Mouse (Mus musculus) v-Abl transformed pro-B cells (cell line): ENCODE results near the gene Gpr89.

ENCODE experiments used
- in situ Hi-C, 2 experiments: fragments of 400-800 bp; cut with MboI; formaldehyde crosslinking; loops; one replicate each; pipeline ENCODE4 v1.15.1; 2025; ENCODE audit not compliant: unreplicated experiment in 2 of 2

Gene Gpr89

DNA sequence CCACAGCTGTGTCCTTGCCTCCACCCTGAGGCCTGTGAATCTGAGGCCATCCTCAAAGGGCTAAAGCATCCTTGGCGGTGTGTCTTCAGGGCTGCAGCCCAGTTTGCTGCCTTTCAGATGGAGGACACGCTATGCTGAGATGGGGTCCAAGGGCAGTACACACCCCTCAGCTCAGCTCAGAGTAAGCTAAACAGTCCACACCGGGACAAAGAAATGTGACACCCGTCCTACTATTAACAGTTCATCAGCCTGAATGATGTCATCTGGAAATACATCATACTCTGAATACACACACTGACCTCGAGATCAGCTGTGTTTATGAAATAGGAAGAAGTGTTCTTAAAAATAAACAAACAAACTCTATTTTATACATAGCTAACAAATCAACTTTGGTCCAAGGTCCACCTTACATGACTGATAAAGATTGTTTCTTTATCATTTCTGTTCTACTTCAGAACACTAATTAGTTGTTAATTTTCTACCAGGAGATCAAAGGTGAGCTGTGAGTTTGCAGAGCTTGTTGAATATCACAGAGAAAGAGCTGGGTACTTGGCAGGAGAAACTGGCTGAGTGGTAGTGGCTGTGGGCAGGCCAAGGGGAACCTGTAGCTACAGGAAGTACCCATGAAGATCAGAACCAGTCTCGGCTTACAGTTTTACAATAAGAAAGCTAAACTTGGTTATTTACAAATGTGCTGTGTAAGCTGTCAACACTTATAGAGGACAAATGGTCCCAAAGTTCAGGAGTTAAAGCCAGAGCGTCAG, 30.2 kb downstream of the Gpr89 start:
- in situ Hi-C loops, result loop anchor here in 1 of 2 experiments (25.0 kb wide), 1 partner anchor 338 kb away; the partner anchor contains the start of gene Hfe2

DNA sequence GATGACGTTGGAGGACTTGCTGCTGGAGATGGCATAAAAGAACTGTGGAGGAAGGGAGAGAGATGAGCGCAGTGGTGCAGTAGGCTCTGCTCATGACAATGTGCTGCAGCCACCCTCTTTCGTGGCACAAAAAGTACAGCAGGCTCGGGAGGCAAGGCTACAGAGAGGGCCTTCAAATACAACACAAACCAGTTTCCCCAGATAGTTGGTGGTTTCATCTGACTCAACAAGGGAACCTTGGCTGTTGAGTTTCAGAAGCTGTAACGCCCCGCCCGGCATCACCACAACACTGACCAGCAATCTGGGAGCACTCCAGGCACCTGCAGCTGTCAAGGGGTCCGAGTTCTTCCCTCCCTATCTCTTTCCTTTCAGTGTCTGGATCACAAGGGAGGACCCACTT, 32.6 kb downstream of the Gpr89 start:
- in situ Hi-C loops, result no loop called here

DNA sequence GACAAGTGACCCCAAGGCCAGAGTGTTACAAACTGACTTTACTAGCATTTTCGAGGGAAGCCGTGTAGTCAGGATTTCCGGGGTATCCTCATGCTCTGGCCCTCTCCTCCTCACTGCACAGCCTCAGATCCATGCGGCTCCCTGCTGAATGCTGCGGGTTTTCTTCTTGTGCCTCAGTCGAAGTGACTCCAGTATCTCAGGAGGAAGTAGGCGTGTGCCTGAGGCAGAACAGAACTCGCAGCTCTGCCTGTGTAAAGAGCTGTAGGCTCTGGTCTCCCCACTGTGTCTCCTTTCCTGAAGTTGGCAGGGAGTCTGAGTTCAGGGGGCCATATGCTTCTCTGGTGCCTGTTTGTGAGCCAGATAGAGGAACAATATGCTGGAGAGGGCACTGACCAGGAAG, 34.1 kb downstream of the Gpr89 start:
- in situ Hi-C loops, result no loop called here

DNA sequence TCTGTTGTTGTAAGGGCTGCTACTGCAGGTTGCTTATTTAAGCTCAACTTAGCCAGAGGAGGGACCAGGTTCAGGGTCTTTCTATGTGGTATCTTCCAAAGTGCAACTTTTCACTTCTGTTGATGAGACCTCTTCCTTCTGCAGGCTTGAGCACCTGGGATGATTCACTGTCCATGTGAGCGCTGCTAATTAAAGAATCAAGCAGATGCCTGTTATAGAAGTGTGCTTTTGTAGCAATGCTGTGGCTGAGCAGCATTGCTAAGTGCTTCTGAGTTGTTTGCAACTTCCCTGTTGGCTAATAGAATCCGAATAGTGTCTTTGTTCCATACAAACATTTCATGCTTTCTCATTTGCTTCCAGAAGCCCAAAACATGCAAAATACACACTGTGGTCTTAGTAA, 34.9 kb downstream of the Gpr89 start:
- in situ Hi-C loops, result no loop called here

DNA sequence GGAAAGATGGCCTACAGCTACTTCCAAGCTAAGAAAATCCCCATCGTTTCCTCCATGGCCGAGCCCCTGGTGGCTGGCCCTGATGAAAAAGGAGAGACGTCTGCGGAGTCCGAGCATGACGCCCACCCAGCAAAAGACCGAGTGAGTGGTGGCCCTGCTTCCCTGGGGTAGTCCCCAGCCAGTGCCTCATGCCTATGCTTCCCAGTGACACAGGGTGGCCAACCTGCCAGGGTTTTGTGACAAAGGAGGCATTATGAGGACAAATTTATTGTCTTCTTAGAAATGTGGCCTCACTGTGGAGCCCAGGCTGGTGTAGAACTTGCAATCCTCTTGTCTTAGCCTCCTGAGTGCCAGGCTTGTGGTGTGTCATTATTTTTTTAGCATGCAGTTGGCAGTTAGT, 36.1 kb downstream of the Gpr89 start:
- in situ Hi-C loops, result no loop called here

DNA sequence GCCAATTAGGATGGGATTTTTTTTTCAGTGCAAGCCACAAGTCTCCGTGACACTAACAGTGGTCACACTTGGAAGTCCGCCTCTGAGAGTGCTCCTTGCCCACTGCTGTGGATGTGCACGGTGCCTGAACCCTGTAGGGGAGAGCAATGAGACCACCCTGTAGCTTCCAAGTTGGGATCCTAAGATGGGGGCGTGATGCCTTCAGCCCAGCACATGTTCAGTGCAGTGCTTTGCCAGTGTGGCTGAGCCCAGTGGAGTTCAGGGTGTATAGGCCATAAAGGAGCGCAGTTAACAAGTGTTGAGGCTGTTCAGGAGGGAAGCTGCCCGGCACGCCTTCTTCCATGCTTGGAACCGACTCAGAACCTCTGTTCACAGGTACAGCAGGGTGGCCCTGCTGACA, 36.6 kb downstream of the Gpr89 start:
- in situ Hi-C loops, result no loop called here

DNA sequence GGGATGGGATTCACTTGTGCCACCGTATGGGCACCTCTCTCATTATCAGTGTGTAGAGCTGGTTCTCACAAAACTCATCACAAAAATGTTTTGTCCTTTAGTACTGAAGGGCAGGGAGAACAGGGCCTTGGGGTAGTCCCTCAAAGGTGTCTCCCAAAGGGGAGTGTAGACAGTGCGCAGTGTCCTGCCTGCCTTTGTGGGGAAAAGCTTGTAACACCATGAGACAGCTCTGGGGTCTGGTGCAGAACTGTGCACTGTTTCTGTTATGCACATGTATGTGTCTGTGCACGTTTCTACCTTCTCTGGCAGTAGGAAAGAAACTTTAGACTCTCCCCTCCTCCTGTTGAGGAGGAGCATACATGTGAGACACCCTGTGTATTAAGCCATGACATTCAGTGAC, 37.3 kb downstream of the Gpr89 start:
- in situ Hi-C loops, result no loop called here

DNA sequence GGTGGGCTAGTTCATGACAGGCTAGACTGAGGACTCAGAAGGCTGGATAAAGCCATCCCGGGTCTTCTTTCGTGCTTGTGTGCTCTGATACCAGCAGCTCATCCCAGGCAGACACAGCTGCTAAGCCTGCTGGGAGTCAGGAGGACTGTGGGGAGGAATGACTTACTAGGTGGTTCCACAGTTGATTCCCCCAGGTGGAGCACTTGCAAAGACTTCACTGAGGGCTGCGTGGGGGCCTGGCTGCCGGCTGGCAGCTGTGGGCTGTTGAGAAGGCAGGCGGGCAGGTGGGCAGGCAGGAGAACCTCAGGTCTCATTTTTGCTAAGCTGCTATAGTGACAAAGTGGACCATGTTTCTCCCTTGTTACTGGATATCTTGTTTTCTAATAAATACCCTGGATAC, 44.6 kb downstream of the Gpr89 start:
- in situ Hi-C loops, result no loop called here

DNA sequence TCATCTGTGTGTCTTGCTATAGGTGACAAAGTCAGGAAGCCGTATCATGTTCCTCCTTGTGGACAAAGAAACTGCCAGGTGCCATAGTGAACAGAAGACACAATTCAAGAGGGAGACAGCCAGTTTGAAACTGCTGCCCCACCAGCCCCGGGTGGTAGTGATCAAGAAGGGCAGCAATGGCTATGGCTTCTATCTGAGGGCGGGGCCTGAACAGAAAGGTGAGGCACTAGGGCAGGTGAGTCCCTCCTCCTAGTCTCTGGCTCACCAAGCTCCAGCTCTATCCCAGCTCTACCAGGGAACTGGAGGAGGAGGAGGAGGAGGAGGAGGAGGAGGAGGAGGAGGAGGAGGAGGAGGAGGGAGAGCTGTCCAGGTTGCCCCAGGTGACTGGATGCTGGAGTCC, 49.3 kb downstream of the Gpr89 start:
- in situ Hi-C loops, result no loop called here

DNA sequence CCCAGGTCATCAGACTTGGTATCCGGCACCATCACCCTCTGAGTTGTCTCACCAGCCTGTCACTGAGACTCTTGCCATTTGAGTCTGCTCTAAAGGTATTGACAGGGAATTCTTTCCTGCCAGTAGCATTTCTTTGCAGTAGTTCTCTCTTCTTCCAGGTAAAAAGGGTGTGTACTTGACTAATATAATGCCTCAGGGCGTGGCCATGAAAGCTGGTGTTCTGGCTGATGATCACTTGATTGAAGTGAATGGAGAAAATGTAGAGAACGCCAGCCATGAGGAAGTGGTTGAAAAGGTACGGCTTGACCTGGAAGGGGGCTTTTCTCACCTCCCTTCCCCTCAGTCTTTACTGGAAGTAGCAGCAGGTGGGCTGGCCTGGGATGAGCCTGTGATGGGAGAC, 50.8 kb downstream of the Gpr89 start:
- in situ Hi-C loops, result loop anchor here in 1 of 2 experiments (5.0 kb wide), 1 partner anchor 37 kb away; no protein-coding TSS in a partner anchor

DNA sequence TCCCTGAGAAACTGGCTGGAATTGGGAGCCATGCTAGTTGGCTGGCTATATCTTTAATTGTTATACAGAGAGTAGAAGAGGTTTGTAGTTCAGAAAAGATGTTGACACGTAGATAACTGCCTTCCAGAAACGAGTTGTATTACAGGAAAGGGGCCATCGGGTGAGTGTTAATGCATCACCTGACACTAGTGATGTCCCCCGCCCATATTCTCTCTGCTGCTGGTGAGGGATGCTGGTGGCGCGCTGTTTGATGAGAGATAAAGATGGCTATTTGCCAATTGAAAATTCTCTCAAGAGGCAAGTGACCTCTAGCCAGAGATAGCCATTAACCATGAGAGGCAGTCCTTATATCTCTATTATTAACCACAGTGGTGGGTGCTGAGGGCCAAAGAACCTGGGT, 52.6 kb downstream of the Gpr89 start:
- in situ Hi-C loops, result loop anchor here in 1 of 2 experiments (5.0 kb wide), 1 partner anchor 35 kb away; no protein-coding TSS in a partner anchor

DNA sequence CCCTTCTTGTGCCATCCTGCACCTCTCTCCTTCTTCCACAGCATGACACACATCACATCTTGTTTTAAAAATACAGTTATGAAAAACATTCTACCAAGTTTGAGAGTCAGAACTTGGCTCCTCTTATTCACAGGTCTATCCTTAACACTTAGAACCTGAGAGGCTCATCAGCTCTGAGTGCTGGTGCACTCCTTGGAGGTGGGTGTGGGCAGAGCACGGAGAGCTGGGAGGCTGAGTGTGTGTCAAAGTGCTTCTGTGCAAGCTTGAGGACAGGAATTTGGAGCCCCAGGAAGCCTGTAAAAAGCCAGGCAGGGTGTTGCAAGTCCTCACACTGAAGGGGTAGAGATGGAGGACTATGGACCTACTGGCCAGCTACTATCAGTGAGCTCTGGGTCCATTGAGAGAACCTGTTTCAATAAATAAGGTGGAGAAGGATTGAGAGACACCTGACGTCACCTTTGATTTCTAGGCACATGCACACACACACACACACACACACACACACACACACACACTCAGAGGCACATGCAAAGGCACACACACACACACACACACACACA, 55.9 kb downstream of the Gpr89 start:
- in situ Hi-C loops, result no loop called here

DNA sequence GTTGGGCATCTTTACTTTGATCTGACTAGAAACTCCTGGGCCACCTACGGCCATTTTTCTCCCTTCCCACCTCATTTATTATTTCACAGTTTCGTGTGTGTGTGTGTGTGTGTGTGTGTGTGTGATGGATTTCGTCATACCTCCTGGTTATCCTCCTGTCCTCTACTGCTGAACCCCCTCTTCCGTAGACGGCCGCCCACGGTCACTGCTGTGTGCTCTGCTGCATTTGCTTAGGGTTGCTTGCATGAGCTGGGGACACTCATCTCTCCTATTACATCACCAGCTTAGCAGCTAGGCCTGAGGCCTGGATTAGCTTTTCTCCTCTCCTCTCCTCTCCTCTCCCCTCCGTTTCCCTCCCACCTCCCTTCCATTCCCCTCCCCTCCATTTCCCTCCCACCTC, 56.7 kb downstream of the Gpr89 start:
- in situ Hi-C loops, result no loop called here

DNA sequence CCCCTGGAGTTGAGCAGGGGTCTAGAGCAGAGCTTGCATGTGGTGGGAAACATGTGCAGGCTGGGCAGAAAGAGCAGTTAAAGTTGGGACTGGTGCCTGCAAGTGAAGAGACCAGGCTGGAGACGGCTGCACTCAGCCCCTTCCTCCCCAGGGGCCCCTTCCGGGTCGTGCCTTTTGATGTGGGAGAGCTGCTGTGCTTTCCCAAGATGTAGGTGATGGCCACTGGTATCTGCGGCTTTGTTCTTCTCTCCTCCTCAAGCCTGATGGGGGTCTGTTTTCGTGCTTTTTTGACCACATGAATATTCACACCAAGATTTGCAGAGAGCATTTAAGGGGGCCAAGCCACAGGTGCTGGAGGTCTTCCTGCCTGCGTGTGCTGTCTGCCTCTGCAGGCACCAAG, 57.5 kb downstream of the Gpr89 start:
- in situ Hi-C loops, result no loop called here

DNA sequence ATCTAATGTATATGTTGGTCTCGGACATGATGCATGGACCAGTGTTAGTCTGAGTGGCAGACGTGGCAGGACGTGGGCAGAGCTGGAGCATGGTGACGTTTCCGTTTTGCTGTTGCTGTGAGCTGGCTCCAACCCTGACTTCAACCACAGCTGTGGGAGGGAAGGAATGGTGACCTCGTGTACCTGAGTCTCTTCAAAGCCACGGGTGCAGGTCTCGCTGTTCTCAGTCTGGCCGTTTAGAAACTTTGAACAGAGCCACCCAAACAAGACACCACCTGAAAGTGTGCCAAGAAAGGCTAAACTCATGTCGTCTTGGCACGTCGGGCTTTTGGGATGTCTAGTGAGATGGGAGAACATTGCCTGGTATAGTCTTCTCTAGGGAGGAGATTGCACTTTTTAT, 58.2 kb downstream of the Gpr89 start:
- in situ Hi-C loops, result no loop called here

DNA sequence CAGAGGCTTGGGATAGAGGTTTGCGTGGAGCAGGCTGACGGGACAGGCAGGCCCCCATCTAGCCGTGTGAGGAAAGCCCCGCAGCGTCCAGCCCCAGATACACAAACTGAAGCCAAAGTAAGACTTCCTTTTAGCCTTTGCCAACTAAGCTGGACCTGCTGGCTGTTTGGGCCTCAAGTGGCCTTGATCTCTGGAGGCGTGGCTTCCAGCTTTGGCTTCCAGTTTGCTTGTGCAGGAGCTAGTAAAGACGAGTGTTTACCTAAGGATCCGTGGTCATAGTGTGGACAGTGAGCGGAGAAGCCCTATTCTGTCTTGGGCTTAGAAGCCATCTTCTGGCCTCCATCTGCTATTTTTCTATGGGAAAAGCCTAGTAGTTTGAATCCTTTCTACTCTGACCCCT, 59.3 kb downstream of the Gpr89 start:
- in situ Hi-C loops, result no loop called here

DNA sequence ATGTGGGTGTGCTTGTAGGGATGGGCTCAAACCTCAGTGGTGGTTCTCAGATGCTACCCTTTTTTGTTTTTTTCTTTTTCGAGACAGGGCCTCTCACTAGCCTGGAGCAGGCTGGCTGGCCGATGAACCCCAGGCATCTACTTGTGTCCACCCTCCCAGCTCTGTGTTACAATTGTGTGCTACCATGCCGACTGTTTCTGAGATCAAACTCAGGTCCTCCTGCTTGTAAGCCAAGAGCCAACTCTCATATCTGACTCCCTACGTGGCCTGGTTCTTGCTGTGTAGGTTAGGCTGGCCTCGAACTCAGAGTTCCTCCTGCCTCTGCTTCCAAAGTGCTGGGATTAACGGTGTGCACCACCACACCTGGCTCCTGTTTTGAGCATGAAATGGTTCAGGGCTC, 60.0 kb downstream of the Gpr89 start:
- in situ Hi-C loops, result no loop called here

DNA sequence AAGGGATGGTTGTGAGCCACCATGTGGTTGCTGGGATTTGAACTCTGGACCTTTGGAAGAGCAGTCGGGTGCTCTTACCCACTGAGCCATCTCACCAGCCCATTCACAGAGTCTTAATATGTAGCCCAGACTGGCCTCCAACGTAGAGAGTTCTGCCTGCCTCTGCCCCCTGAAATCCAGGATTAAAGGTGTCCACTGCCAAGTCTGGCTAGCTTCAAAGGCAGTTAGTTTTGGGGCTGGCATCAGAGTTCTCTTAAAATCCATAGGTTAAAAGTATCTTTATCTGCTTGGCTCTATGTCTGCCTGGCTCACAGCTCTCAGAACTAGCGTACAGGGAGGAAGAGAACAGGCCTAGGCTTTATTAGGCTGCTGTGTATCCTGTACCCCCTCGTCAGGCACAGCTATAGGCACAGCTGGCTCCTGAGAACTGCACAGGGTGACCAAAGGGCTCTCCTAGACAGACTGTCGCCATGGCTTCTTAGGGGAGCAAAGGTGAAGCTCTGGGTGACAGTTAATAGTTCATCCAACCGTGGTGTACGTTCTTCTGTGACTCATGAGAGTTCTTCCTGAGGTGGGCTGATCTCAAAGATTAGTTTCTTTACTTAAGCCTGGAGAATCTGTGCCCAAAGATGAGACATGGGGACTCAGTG, 66.0 kb downstream of the Gpr89 start:
- in situ Hi-C loops, result no loop called here

DNA sequence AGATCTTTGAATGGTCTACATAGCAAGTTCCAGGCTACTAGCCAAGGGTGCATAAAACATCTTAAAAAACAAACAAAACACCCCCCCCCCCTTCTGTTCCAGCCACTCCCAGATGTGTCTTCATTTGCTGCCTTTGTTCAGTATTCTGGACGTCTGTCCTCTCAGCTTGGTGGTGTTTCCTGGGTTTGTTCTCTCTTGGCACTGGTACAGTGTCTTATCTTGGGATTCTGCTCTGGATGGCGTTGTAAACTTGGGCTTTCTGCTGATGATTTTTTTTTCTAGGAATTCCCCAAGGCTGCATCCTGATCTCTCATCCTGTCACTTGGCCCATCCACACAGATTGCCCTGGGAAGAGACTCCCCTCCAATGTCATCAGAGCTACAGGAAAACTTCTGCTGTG, 68.7 kb downstream of the Gpr89 start:
- in situ Hi-C loops, result no loop called here

DNA sequence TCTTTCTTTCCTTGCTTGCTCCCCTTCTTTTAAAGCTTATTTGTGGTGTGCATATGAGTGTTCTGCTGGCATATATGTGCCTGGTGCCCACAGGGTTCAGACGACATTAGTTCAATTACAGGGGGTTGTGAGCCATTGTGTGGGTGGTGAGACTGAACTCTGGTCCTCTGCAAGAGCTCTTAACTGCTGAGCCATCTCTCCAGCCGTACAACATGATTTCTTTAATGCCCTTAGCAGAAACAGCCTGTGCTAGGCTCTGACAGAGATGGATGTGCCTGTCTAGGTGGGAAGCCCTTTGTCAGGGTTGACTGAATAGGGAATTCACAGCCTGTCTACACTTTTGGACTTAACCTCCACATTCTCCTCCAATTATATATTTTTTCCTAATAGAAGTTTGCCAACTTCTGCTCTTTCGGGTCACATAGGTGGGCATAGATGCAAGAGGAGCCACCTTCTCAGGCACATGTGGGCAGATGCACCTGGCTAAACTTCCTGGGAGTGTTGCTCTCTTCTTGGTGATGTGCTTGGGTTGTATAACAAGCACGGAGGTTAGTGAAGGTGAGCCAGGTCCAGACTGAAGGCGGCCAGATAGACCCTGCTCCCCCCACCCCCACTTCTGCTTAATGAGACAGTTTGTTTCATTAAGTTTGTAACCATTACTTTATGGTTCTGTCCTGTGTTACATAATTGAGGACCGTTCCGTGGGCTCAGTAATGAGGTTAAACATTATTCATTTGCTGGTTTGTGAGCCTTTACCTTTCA, 70.4 kb downstream of the Gpr89 start:
- in situ Hi-C loops, result no loop called here

DNA sequence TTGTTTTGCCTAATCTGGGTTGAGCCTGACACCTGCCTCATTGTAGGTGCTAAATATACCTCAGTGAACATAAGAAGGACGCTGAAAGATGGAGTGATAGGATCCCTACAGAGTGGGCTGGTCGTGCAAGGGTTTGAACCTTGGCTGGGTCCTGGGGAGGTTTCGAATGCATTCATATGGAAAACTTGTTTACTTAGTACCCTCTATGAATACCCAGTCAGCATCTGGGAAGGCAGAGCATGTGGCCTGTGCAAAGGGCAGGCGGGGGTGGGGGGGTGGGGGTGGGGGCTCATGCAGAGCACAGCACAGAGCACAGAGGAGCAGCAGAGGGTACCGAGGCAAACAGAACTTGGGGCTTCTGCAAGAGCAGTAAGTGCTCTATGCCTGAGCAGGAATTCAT, 72.2 kb downstream of the Gpr89 start:
- in situ Hi-C loops, result no loop called here
